Comparison of ENCODE assay signal across 26 mouse cellular contexts in genomic region chr16:57359251-57359650, GRCm38 (mm10). TPM values are rescaled to one million over a fixed set of nuclear protein-coding genes. Genes with fewer than 3 reads are reported as not detected.
DNase-seq lines count a peak whose midpoint lies in the region; ATAC-seq lines count a peak whose summit lies in the region.
"Had no signal": no experiment of that assay in that cellular context is flagged by ENCODE, and none has a peak within 500 bp of the region (broad histone marks: within the 10 kb centered on the region; RNA-seq: fewer than 3 reads in every experiment).

No protein-coding gene starts in this region.

- H3K9me3 ChIP-seq in intestine, embryonic 14.5 days (ENCODE audit: control insufficient read depth, low read length): no peaks in the 10 kb centered on the region
- no peaks in the 10 kb centered on the region for H3K9me3 ChIP-seq in intestine, embryonic 15.5 days
- no peaks in the 10 kb centered on the region for H3K9me3 ChIP-seq in heart, embryonic 10.5 days
- H3K9me3 ChIP-seq: embryonic facial prominence, embryonic 10.5 days; hindbrain, embryonic 10.5 days; kidney, embryonic 15.5 days; limb, embryonic 13.5 days; liver, embryonic 13.5 days; midbrain, embryonic 12.5 days had no signal

- H3K4me1 ChIP-seq in intestine, embryonic 14.5 days (replicated peaks; ENCODE audit: control insufficient read depth, insufficient read depth, low read length): 0 out of 2 replicates have a peak, but pooled peaks cover 3% of the 10 kb centered on the region
- peaks cover 5% of the 10 kb centered on the region; the same call in 1 of the 2 replicates for H3K4me1 ChIP-seq in intestine, embryonic 15.5 days (replicated peaks)
- peaks cover 17% of the 10 kb centered on the region for H3K4me1 ChIP-seq in heart, embryonic 10.5 days
- H3K4me1 ChIP-seq: liver, embryonic 13.5 days had no signal

- no peak overlapping the region for H3K9ac ChIP-seq in intestine, embryonic 14.5 days (ENCODE audit: low read length)
- H3K9ac ChIP-seq in intestine, embryonic 15.5 days: no peak overlapping the region
- H3K9ac ChIP-seq: forebrain, postnatal 0 days; kidney, embryonic 15.5 days; limb, embryonic 13.5 days; liver, embryonic 13.5 days; midbrain, embryonic 12.5 days had no signal

- 93% methylated on average over 10 of the region's 10 CpGs for WGBS in intestine, embryonic 14.5 days
- WGBS in intestine, embryonic 15.5 days: 92% methylated on average over 10 of the region's 10 CpGs
- WGBS in heart, embryonic 10.5 days: 90% methylated on average over 10 of the region's 10 CpGs

- DNase-seq in intestine, embryonic 14.5 days (ENCODE audit: low spot score): peak; percentile 31
- peak; percentile 57 to 76 for DNase-seq in left cerebral cortex, postnatal 14 days (ENCODE audit: low spot score in 2 of 2)
- DNase-seq in right cerebral cortex, postnatal 14 days: peak; percentile 23
- no peak for DNase-seq in embryo, embryonic 9.5 days (ENCODE audit: extremely low spot score)
- no peak for DNase-seq in heart, embryonic 10.5 days (ENCODE audit: low spot score)
- DNase-seq: adrenal gland, postnatal 25 days; cerebellum, adult 11 months; cerebellum, adult 9-11 months; forebrain, postnatal 0 days; heart, postnatal 10 days; kidney, adult 11 months; kidney, postnatal 4 days; liver, embryonic 13.5 days; lung, adult 2 months; lung, postnatal 14 days had no signal

- no peaks in the 10 kb centered on the region for H3K27me3 ChIP-seq in intestine, embryonic 14.5 days (replicated peaks; ENCODE audit: control insufficient read depth, insufficient read depth, low read length)
- no peaks in the 10 kb centered on the region for H3K27me3 ChIP-seq in intestine, embryonic 15.5 days (replicated peaks)
- no peaks in the 10 kb centered on the region for H3K27me3 ChIP-seq in heart, embryonic 10.5 days (ENCODE audit: insufficient read depth, poor library complexity, severe bottlenecking)
- H3K27me3 ChIP-seq: liver, embryonic 13.5 days; midbrain, embryonic 12.5 days had no signal

- no peak overlapping the region for H3K27ac ChIP-seq in intestine, embryonic 14.5 days (ENCODE audit: low read depth)
- no peak overlapping the region for H3K27ac ChIP-seq in intestine, embryonic 15.5 days
- no peak overlapping the region for H3K27ac ChIP-seq in heart, embryonic 10.5 days
- H3K27ac ChIP-seq: embryonic facial prominence, embryonic 10.5 days; hindbrain, embryonic 10.5 days; kidney, embryonic 15.5 days; limb, embryonic 13.5 days; liver, embryonic 13.5 days; midbrain, embryonic 12.5 days; stomach, postnatal 0 days had no signal

- H3K4me3 ChIP-seq in intestine, embryonic 14.5 days (ENCODE audit: low read depth, low read length): no peak overlapping the region
- H3K4me3 ChIP-seq in intestine, embryonic 15.5 days (replicated peaks): no peak overlapping the region
- H3K4me3 ChIP-seq in heart, embryonic 10.5 days: no peak overlapping the region
- H3K4me3 ChIP-seq: embryonic facial prominence, embryonic 10.5 days; hindbrain, embryonic 10.5 days; kidney, embryonic 15.5 days; limb, embryonic 13.5 days; liver, embryonic 13.5 days; midbrain, embryonic 12.5 days had no signal

- no peak for ATAC-seq in intestine, embryonic 14.5 days (replicated peaks; ENCODE audit: low FRiP score, low TSS enrichment, low read depth)
- ATAC-seq in intestine, embryonic 15.5 days: no peak
- peak; percentile 92 for ATAC-seq in frontal cortex, adult (ENCODE audit: low TSS enrichment)
- no peak for ATAC-seq in inflammation-experienced regulatory T-cells, adult 6 months
- ATAC-seq: forebrain, postnatal 0 days; hindbrain, embryonic 16.5 days had no signal

- intact Hi-C loops in left cerebral cortex, postnatal 14 days (cut with DNase I): no loop called here

- no peak overlapping the region for H3K4me2 ChIP-seq in intestine, embryonic 14.5 days (ENCODE audit: low read length)
- H3K4me2 ChIP-seq in intestine, embryonic 15.5 days (replicated peaks): no peak overlapping the region
- H3K4me2 ChIP-seq: heart, embryonic 11.5 days; kidney, embryonic 15.5 days; limb, embryonic 13.5 days; liver, embryonic 13.5 days; midbrain, embryonic 12.5 days had no signal

- no peaks in the 10 kb centered on the region for H3K36me3 ChIP-seq in intestine, embryonic 14.5 days (ENCODE audit: control insufficient read depth, insufficient read depth, low read length)
- no peaks in the 10 kb centered on the region for H3K36me3 ChIP-seq in intestine, embryonic 15.5 days
- no peaks in the 10 kb centered on the region for H3K36me3 ChIP-seq in heart, embryonic 10.5 days
- H3K36me3 ChIP-seq: embryonic facial prominence, embryonic 10.5 days; hindbrain, embryonic 10.5 days; kidney, embryonic 15.5 days; limb, embryonic 13.5 days; liver, embryonic 13.5 days; midbrain, embryonic 12.5 days had no signal

RNA-seq across cellular contexts. Expression of gene Filip1l, which starts 6.4 kb away (rescaled TPM):
- polyA plus RNA-seq in intestine, embryonic 14.5 days (2014; fragmentation: Nextera tagmentation; extraction: Ambion mirVana): 38.2 and 41.4 TPM in 2 replicates
- 33.0 and 34.0 TPM in 2 replicates for polyA plus RNA-seq in intestine, embryonic 15.5 days (2015; fragmentation: Nextera tagmentation; extraction: Ambion mirVana)
- total RNA-seq in left cerebral cortex, postnatal 14 days (2021): 1 to 10 TPM; 4.6 to 5.2 TPM
- 16.0 and 20.3 TPM in 2 replicates for polyA plus RNA-seq in heart, embryonic 10.5 days (2016; fragmentation: Nextera tagmentation; extraction: Ambion mirVana)
- polyA plus RNA-seq in inflammation-experienced regulatory T-cells, adult 6 months (2017; shearing (Covaris generic)): 10 to 100 TPM in 2 of 3 experiments, 1 to 10 TPM in 1; 7.9 to 20.4 (median 17.6) TPM

Comparison
In these comparisons a context has a peak if more than half of its experiments do, and no peak if none do; other contexts are left out.
1. DNase-seq: peak in intestine, embryonic 14.5 days (single experiment), left cerebral cortex, postnatal 14 days (2 of 2) and right cerebral cortex, postnatal 14 days (single experiment); none in embryo, embryonic 9.5 days (single experiment) and heart, embryonic 10.5 days (single experiment).